Mouse (Mus musculus): ENCODE measurements around the gene Cdkl2. TPM values are rescaled to one million over a fixed set of nuclear protein-coding genes. Genes with fewer than 3 reads are reported as not detected.

The Cdkl2 gene
- total and polyA plus RNA-seq, 3 experiments = 0.51 to 1.0 (median 0.54) TPM

- dilution Hi-C loops (cut with MboI; ENCODE audit: extremely low pct_ligation_motif_present, extremely low pct_unique_long_range_greater_than_20kb, low sequenced_read_pairs) = no loop called here
- Histone ChIP-seq H3K36me3 (replicated peaks in 1 of 2; ENCODE audit: control insufficient read depth in 1 of 2, insufficient read depth in 1 of 2, low read length in 1 of 2) (no peaks in the 10 kb centered on the region), H3K79me2 (replicated peaks; ENCODE audit: control insufficient read depth, extremely low read depth, insufficient read depth, poor library complexity, severe bottlenecking) (no peaks in the 10 kb centered on the region), H3K27ac (ENCODE audit: insufficient read depth, low read depth) (no peak overlapping the region), H3K9me3 (replicated peaks; ENCODE audit: low read length) (peaks cover 5% of the 10 kb centered on the region), H3K4me2 (ENCODE audit: insufficient read depth, low read depth, poor library complexity, severe bottlenecking) (no peak overlapping the region), H3K4me3 (replicated peaks in 1 of 3; ENCODE audit: low read depth in 2 of 3, low read length in 2 of 3, poor library complexity in 1 of 3) (no peak overlapping the region), H3K27me3 (replicated peaks) (no peaks in the 10 kb centered on the region), H3K4me1 (ENCODE audit: control insufficient read depth in 1 of 2, insufficient read depth in 2 of 2) (peaks cover 3 to 39% of the 10 kb centered on the region in 2 experiments; a peak in 3 of 4 replicates), H3K9ac (ENCODE audit: insufficient read depth, low read depth) (no peak overlapping the region)
- peak; percentile 71 for DNase-seq (ENCODE audit: extremely low read depth)
- in situ Hi-C loops (cut with MboI; ENCODE audit: low pct_ligation_motif_present, low pct_unique_long_range_greater_than_20kb, low sequenced_read_pairs) = no loop called here
- no peak for TF ChIP-seq JUN (IDR thresholded peaks at IDR 0.05; ENCODE audit: insufficient read depth, low read depth, low read length)
- TF ChIP-seq ZNF384 (IDR thresholded peaks at IDR 0.05; ENCODE audit: low read depth, low read length) = peak; percentile 63
- TF ChIP-seq JUND (conservative IDR thresholded peaks at IDR 0.05; ENCODE audit: low read depth, low read length) = no peak
- no peak for TF ChIP-seq MAFK (IDR thresholded peaks at IDR 0.05; ENCODE audit: insufficient replicate concordance, low read length)
- TF ChIP-seq MYC (IDR thresholded peaks at IDR 0.05; ENCODE audit: low read depth, low read length) = no peak
Observed at GRCm38 (mm10) chr5:91993061-91993460, 50.6 kb downstream of the Cdkl2 start.

GRCm38 (mm10) chr5:91991191-91991937, 52.3 kb downstream of the Cdkl2 start:
- in situ Hi-C loops (cut with MboI; ENCODE audit: low pct_ligation_motif_present, low pct_unique_long_range_greater_than_20kb, low sequenced_read_pairs) = no loop called here
- no peak overlapping the region for H3K9ac ChIP-seq (ENCODE audit: insufficient read depth, low read depth)
- H3K4me2 ChIP-seq (ENCODE audit: insufficient read depth, low read depth, poor library complexity, severe bottlenecking) = no peak overlapping the region
- peaks cover 2% of the 10 kb centered on the region for H3K9me3 ChIP-seq (replicated peaks; ENCODE audit: low read length)
- peaks cover 11 to 56% of the 10 kb centered on the region in 2 experiments; a peak in 3 of 4 replicates for H3K4me1 ChIP-seq (ENCODE audit: control insufficient read depth in 1 of 2, insufficient read depth in 2 of 2)
- no peak for DNase-seq (ENCODE audit: extremely low read depth)
- no peak overlapping the region for H3K27ac ChIP-seq (ENCODE audit: insufficient read depth, low read depth)
- no peak overlapping the region for H3K4me3 ChIP-seq (replicated peaks in 1 of 3; ENCODE audit: low read depth in 2 of 3, low read length in 2 of 3, poor library complexity in 1 of 3)
- dilution Hi-C loops (cut with MboI; ENCODE audit: extremely low pct_ligation_motif_present, extremely low pct_unique_long_range_greater_than_20kb, low sequenced_read_pairs) = no loop called here
- TF ChIP-seq ETS1 (conservative IDR thresholded peaks at IDR 0.05; ENCODE audit: low read depth, low read length) (no peak), GABPA (IDR thresholded peaks at IDR 0.05; ENCODE audit: insufficient replicate concordance, low read depth, low read length) (no peak), ZMIZ1 (IDR thresholded peaks at IDR 0.05; ENCODE audit: low read depth, low read length) (no peak), TCF12 (IDR thresholded peaks at IDR 0.05; ENCODE audit: low read depth, low read length) (no peak), ELF1 (IDR thresholded peaks at IDR 0.05; ENCODE audit: low read depth, low read length) (no peak), NELFE (IDR thresholded peaks at IDR 0.05; ENCODE audit: low read depth, low read length) (no peak), E2F4 (IDR thresholded peaks at IDR 0.05; ENCODE audit: insufficient replicate concordance, low read depth, low read length) (no peak), POLR2A (IDR thresholded peaks at IDR 0.05; ENCODE audit: low read depth, low read length) (no peak), UBTF (IDR thresholded peaks at IDR 0.05; ENCODE audit: low read depth, low read length) (no peak), CTCF (conservative IDR thresholded peaks at IDR 0.05 in 1 of 2, IDR thresholded peaks at IDR 0.05 in 1 of 2; ENCODE audit: low read depth in 2 of 2, low read length in 2 of 2) (no peak), USF2 (conservative IDR thresholded peaks at IDR 0.05; ENCODE audit: low read depth, low read length) (no peak), ZKSCAN1 (IDR thresholded peaks at IDR 0.05; ENCODE audit: borderline replicate concordance, low read depth, low read length) (no peak), EP300 (IDR thresholded peaks at IDR 0.05; ENCODE audit: low read length) (no peak), NRF1 (IDR thresholded peaks at IDR 0.05; ENCODE audit: low read depth, low read length) (no peak), MAX (IDR thresholded peaks at IDR 0.05; ENCODE audit: low read length) (no peak)
- H3K27me3 ChIP-seq (replicated peaks) = no peaks in the 10 kb centered on the region
- no peaks in the 10 kb centered on the region for H3K79me2 ChIP-seq (replicated peaks; ENCODE audit: control insufficient read depth, extremely low read depth, insufficient read depth, poor library complexity, severe bottlenecking)
- no peaks in the 10 kb centered on the region for H3K36me3 ChIP-seq (replicated peaks in 1 of 2; ENCODE audit: control insufficient read depth in 1 of 2, insufficient read depth in 1 of 2, low read length in 1 of 2)
